Comparison of ENCODE assay signal across 20 mouse cellular contexts in the genomic region with DNA sequence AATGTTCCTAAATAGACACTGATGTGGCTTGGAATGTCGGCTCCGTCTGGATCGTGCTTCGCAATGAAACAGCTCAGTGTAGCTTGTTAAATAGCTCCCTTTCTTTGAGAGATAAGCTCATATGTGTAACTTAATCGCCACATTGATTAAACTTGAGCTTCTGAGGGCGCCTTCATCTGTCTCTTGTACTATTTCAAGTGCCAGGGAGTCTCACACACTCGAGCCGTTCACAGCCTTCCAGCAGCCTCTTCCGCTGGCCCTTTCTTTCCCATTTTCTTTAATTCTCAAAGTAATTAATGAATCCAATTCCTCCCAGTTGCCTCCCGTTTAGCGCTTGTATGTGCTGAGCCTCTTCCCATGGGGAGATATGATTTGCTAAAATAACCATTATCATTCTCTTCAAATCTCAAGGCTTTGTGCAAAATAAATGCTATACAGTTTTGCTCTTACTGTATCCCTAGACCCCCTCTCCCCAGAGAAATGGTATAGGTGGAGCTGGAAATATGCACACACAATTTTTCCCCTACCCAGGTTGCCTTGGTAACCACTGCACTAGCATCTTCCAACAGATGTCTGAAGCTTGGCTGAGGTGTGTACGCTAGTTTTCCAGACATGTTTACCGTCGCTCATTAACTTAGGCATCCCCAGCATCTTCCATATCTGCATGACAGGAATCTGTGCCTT. TPM values are rescaled to one million over a fixed set of nuclear protein-coding genes. Genes with fewer than 3 reads are reported as not detected.
DNase-seq lines count a peak whose midpoint lies in the region; ATAC-seq lines count a peak whose summit lies in the region.
"Had no signal": no experiment of that assay in that cellular context is flagged by ENCODE, and none has a peak within 500 bp of the region (broad histone marks: within the 10 kb centered on the region; RNA-seq: fewer than 3 reads in every experiment).

No protein-coding gene starts in this region.

- 79% methylated on average over 14 of the region's 14 CpGs for WGBS in embryonic facial prominence, embryonic 14.5 days
- 91% methylated on average over 14 of the region's 14 CpGs for WGBS in embryonic facial prominence, embryonic 10.5 days
- 84% methylated on average over 14 of the region's 14 CpGs for WGBS in midbrain, embryonic 11.5 days
- 93% methylated on average over 14 of the region's 14 CpGs for WGBS in midbrain, embryonic 10.5 days
- 80% methylated on average over 14 of the region's 14 CpGs for WGBS in midbrain, embryonic 12.5 days

- ATAC-seq in embryonic facial prominence, embryonic 14.5 days (ENCODE audit: low read depth): no peak
- 0 out of 2 replicates have a peak, but pooled peaks have one; percentile 41 for ATAC-seq in midbrain, embryonic 11.5 days (ENCODE audit: low FRiP score)
- ATAC-seq in midbrain, embryonic 12.5 days (ENCODE audit: low FRiP score, low read depth): peak; percentile 61; the same call in 1 of the 2 replicates

- H3K4me2 ChIP-seq in embryonic facial prominence, embryonic 14.5 days (ENCODE audit: low read depth, low read length): no peak overlapping the region
- H3K4me2 ChIP-seq in midbrain, embryonic 11.5 days: no peak overlapping the region
- H3K4me2 ChIP-seq in midbrain, embryonic 12.5 days (replicated peaks): 0 out of 2 replicates have a peak overlapping the region, but pooled peaks have one; percentile 7
- H3K4me2 ChIP-seq: heart, embryonic 12.5 days had no signal

- H3K4me3 ChIP-seq in embryonic facial prominence, embryonic 14.5 days (ENCODE audit: low read depth, low read length): no peak overlapping the region
- no peak overlapping the region for H3K4me3 ChIP-seq in embryonic facial prominence, embryonic 10.5 days
- H3K4me3 ChIP-seq in midbrain, embryonic 11.5 days (ENCODE audit: low read depth, low read length): no peak overlapping the region
- H3K4me3 ChIP-seq in midbrain, embryonic 10.5 days: no peak overlapping the region
- H3K4me3 ChIP-seq in midbrain, embryonic 12.5 days: no peak overlapping the region
- H3K4me3 ChIP-seq: heart, embryonic 12.5 days; limb, embryonic 10.5 days had no signal

- no peak overlapping the region for H3K27ac ChIP-seq in embryonic facial prominence, embryonic 14.5 days (replicated peaks; ENCODE audit: low read depth, low read length)
- no peak overlapping the region for H3K27ac ChIP-seq in embryonic facial prominence, embryonic 10.5 days (replicated peaks)
- H3K27ac ChIP-seq in midbrain, embryonic 11.5 days (ENCODE audit: low read depth, low read length): no peak overlapping the region
- H3K27ac ChIP-seq in midbrain, embryonic 10.5 days (replicated peaks): no peak overlapping the region
- peak overlapping the region; percentile 65 for H3K27ac ChIP-seq in midbrain, embryonic 12.5 days (replicated peaks)
- H3K27ac ChIP-seq: limb, embryonic 10.5 days; liver, embryonic 14.5 days had no signal

- no peaks in the 10 kb centered on the region for H3K27me3 ChIP-seq in embryonic facial prominence, embryonic 14.5 days (replicated peaks; ENCODE audit: control insufficient read depth, insufficient read depth, low read length)
- no peaks in the 10 kb centered on the region for H3K27me3 ChIP-seq in embryonic facial prominence, embryonic 10.5 days (replicated peaks; ENCODE audit: low read depth, poor library complexity, severe bottlenecking)
- no peaks in the 10 kb centered on the region for H3K27me3 ChIP-seq in midbrain, embryonic 11.5 days (ENCODE audit: control insufficient read depth, insufficient read depth, low read length)
- no peaks in the 10 kb centered on the region for H3K27me3 ChIP-seq in midbrain, embryonic 10.5 days (ENCODE audit: low read depth, poor library complexity, severe bottlenecking)
- no peaks in the 10 kb centered on the region for H3K27me3 ChIP-seq in midbrain, embryonic 12.5 days
- H3K27me3 ChIP-seq: heart, embryonic 12.5 days had no signal

- no peaks in the 10 kb centered on the region for H3K36me3 ChIP-seq in embryonic facial prominence, embryonic 14.5 days (ENCODE audit: control insufficient read depth, insufficient read depth, low read length)
- no peaks in the 10 kb centered on the region for H3K36me3 ChIP-seq in embryonic facial prominence, embryonic 10.5 days (replicated peaks)
- H3K36me3 ChIP-seq in midbrain, embryonic 11.5 days (ENCODE audit: control insufficient read depth, insufficient read depth, low read length): no peaks in the 10 kb centered on the region
- no peaks in the 10 kb centered on the region for H3K36me3 ChIP-seq in midbrain, embryonic 10.5 days
- no peaks in the 10 kb centered on the region for H3K36me3 ChIP-seq in midbrain, embryonic 12.5 days
- H3K36me3 ChIP-seq: heart, embryonic 12.5 days; limb, embryonic 10.5 days had no signal

- no peak overlapping the region for H3K9ac ChIP-seq in embryonic facial prominence, embryonic 14.5 days (ENCODE audit: low read depth, low read length)
- no peak overlapping the region for H3K9ac ChIP-seq in midbrain, embryonic 11.5 days (ENCODE audit: low read length)
- H3K9ac ChIP-seq in midbrain, embryonic 12.5 days (replicated peaks): no peak overlapping the region
- H3K9ac ChIP-seq: heart, embryonic 12.5 days; liver, embryonic 14.5 days had no signal

- no peaks in the 10 kb centered on the region for H3K9me3 ChIP-seq in embryonic facial prominence, embryonic 14.5 days (ENCODE audit: control insufficient read depth, low read length)
- no peaks in the 10 kb centered on the region for H3K9me3 ChIP-seq in embryonic facial prominence, embryonic 10.5 days
- no peaks in the 10 kb centered on the region for H3K9me3 ChIP-seq in midbrain, embryonic 11.5 days (ENCODE audit: control insufficient read depth, low read length)
- H3K9me3 ChIP-seq in midbrain, embryonic 10.5 days (replicated peaks): no peaks in the 10 kb centered on the region; the same call in 1 of the 2 replicates
- H3K9me3 ChIP-seq in midbrain, embryonic 12.5 days: no peaks in the 10 kb centered on the region
- H3K9me3 ChIP-seq: heart, embryonic 12.5 days; limb, embryonic 10.5 days had no signal

- DNase-seq in embryonic facial prominence, embryonic 14.5 days (ENCODE audit: low spot score): peak; percentile 42
- no peak for DNase-seq in embryonic facial prominence, embryonic 10.5 days (ENCODE audit: low spot score)
- DNase-seq in midbrain, embryonic 11.5 days (ENCODE audit: low spot score, missing footprints): no peak
- DNase-seq in midbrain, embryonic 10.5 days (ENCODE audit: low spot score): no peak
- DNase-seq in thymus, postnatal 36 days: no peak
- no peak for DNase-seq in liver
- DNase-seq in adrenal gland, postnatal 10 days: no peak
- DNase-seq: cerebellum, adult 2 months; gastrocnemius, postnatal 36 days; heart, postnatal 4 days; kidney, adult 18-20 months; kidney, postnatal 25 days; lung, postnatal 10 days; right cerebral cortex, adult 18-20 months; spleen, adult 18-20 months had no signal

- H3K4me1 ChIP-seq in embryonic facial prominence, embryonic 14.5 days (ENCODE audit: control insufficient read depth, insufficient read depth, low read length): no peaks in the 10 kb centered on the region
- H3K4me1 ChIP-seq in embryonic facial prominence, embryonic 10.5 days: peaks cover 17% of the 10 kb centered on the region; the same call in 1 of the 2 replicates
- peaks cover 2% of the 10 kb centered on the region; the same call in 1 of the 2 replicates for H3K4me1 ChIP-seq in midbrain, embryonic 11.5 days (ENCODE audit: control insufficient read depth, insufficient read depth, low read length)
- H3K4me1 ChIP-seq in midbrain, embryonic 10.5 days: peaks cover 24% of the 10 kb centered on the region
- peaks cover 4% of the 10 kb centered on the region; the same call in 1 of the 2 replicates for H3K4me1 ChIP-seq in midbrain, embryonic 12.5 days

RNA-seq across cellular contexts. Expression of gene Fam171a1, which starts 54.8 kb away (rescaled TPM):
- polyA plus RNA-seq in embryonic facial prominence, embryonic 14.5 days (2014; fragmentation: Nextera tagmentation; extraction: Ambion mirVana): 31.2 and 37.0 TPM in 2 replicates
- 38.9 and 39.5 TPM in 2 replicates for polyA plus RNA-seq in embryonic facial prominence, embryonic 10.5 days (2016; fragmentation: Nextera tagmentation; extraction: Ambion mirVana)
- 45.8 and 47.3 TPM in 2 replicates for polyA plus RNA-seq in midbrain, embryonic 11.5 days (2014; fragmentation: Nextera tagmentation; extraction: Ambion mirVana)
- 38.7 and 45.8 TPM in 2 replicates for polyA plus RNA-seq in midbrain, embryonic 10.5 days (2016; fragmentation: Nextera tagmentation; extraction: Ambion mirVana)
- polyA plus RNA-seq in midbrain, embryonic 12.5 days (2016; fragmentation: Nextera tagmentation; extraction: Ambion mirVana): 51.8 and 54.4 TPM in 2 replicates
- 10 to 100 TPM; 26.0 to 31.5 TPM for total RNA-seq in adrenal gland, postnatal 10 days (2021)
- total RNA-seq: monocyte, adult 5-6 weeks had no signal
